Comparison of ENCODE assay signal across 9 mouse cellular contexts in the genomic region with DNA sequence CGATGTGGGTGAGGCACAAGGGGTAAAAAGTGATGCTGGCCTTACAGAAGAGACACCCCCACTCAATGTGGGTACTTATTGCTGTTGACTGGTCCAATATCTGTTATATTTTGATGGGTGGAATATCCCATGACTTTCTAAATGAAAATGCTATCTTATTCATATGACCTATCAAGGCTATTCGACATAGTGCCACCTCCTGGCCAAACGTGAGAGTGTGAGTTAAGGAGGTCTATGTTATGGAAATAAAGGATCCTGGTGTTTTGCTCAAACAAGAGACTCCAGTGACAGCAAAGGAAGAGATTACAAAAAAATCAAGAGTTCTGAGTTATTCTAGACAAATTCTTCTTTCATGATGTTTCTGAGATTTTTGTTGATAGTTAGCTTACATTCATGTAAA.
A peak's percentile ranks its signal among the peaks of the same experiment; 100 is the strongest.
DNase-seq lines count a peak whose midpoint lies in the region; ATAC-seq and TF ChIP-seq lines count a peak whose summit lies in the region.
"Had no signal": no experiment of that assay in that cellular context is flagged by ENCODE, and none has a peak within 500 bp of the region (broad histone marks: within the 10 kb centered on the region; RNA-seq: fewer than 3 reads in every experiment).

No protein-coding gene starts in this region.

- intact Hi-C loops in heart, postnatal 36 days (cut with DNase I): loop anchor here (1.0 to 5.0 kb wide), 2 partner anchors 263 to 771 kb away; no protein-coding TSS in a partner anchor

- no peak for TF ChIP-seq POLR2A in liver, adult 2 months (IDR thresholded peaks at IDR 0.05; ENCODE audit: extremely low read depth, insufficient read depth, low read length)

- no peaks in the 10 kb centered on the region for H3K79me2 ChIP-seq in liver, adult 2 months (ENCODE audit: control insufficient read depth, insufficient read depth, low read length)

- H3K9me3 ChIP-seq in liver, embryonic 11.5 days (ENCODE audit: control insufficient read depth, low read length): no peaks in the 10 kb centered on the region
- no peaks in the 10 kb centered on the region for H3K9me3 ChIP-seq in midbrain, embryonic 16.5 days (replicated peaks; ENCODE audit: control insufficient read depth, low read length, poor library complexity, severe bottlenecking)
- H3K9me3 ChIP-seq: limb, embryonic 15.5 days had no signal

- no peak for ATAC-seq in liver, embryonic 11.5 days (replicated peaks; ENCODE audit: low FRiP score)
- no peak for ATAC-seq in midbrain, embryonic 16.5 days

- 0 out of 2 replicates have a peak, but pooled peaks have one; percentile 3 for TF ChIP-seq CTCF in liver, adult 2 months (IDR thresholded peaks at IDR 0.05; ENCODE audit: low read depth, low read length)

- no peak overlapping the region for H3K9ac ChIP-seq in liver, adult 2 months (ENCODE audit: low read depth, low read length)
- no peak overlapping the region for H3K9ac ChIP-seq in liver, embryonic 11.5 days (ENCODE audit: low read depth, low read length)
- no peak overlapping the region for H3K9ac ChIP-seq in midbrain, embryonic 16.5 days (ENCODE audit: low read depth, low read length)
- H3K9ac ChIP-seq: limb, embryonic 15.5 days had no signal

- no peaks in the 10 kb centered on the region for H3K27me3 ChIP-seq in liver, adult 2 months (ENCODE audit: control insufficient read depth, insufficient read depth, low read length)
- H3K27me3 ChIP-seq in liver, embryonic 11.5 days (replicated peaks; ENCODE audit: control insufficient read depth, insufficient read depth, low read length): no peaks in the 10 kb centered on the region
- H3K27me3 ChIP-seq in midbrain, embryonic 16.5 days (ENCODE audit: control insufficient read depth, insufficient read depth, low read depth, low read length): no peaks in the 10 kb centered on the region
- H3K27me3 ChIP-seq: limb, embryonic 15.5 days had no signal

- H3K4me2 ChIP-seq in liver, embryonic 11.5 days: no peak overlapping the region
- no peak overlapping the region for H3K4me2 ChIP-seq in midbrain, embryonic 16.5 days (ENCODE audit: low read length)
- H3K4me2 ChIP-seq: limb, embryonic 15.5 days had no signal

- no peaks in the 10 kb centered on the region for H3K36me3 ChIP-seq in liver, adult 2 months (ENCODE audit: control insufficient read depth, insufficient read depth, low read length)
- H3K36me3 ChIP-seq in liver, embryonic 11.5 days (ENCODE audit: control insufficient read depth, insufficient read depth, low read length): no peaks in the 10 kb centered on the region
- H3K36me3 ChIP-seq in midbrain, embryonic 16.5 days (ENCODE audit: control insufficient read depth, insufficient read depth, low read length): no peaks in the 10 kb centered on the region
- H3K36me3 ChIP-seq: limb, embryonic 15.5 days had no signal

- no peak overlapping the region for H3K27ac ChIP-seq in liver, adult 2 months (replicated peaks; ENCODE audit: insufficient read depth, low read depth, low read length)
- H3K27ac ChIP-seq in liver, embryonic 11.5 days (ENCODE audit: low read depth, low read length): no peak overlapping the region
- H3K27ac ChIP-seq in midbrain, embryonic 16.5 days (ENCODE audit: low read length): no peak overlapping the region
- H3K27ac ChIP-seq: limb, embryonic 15.5 days had no signal

- no peaks in the 10 kb centered on the region for H3K4me1 ChIP-seq in liver, adult 2 months (ENCODE audit: control insufficient read depth, insufficient read depth, low read length)
- no peaks in the 10 kb centered on the region for H3K4me1 ChIP-seq in liver, embryonic 11.5 days (replicated peaks; ENCODE audit: control insufficient read depth, insufficient read depth, low read length)
- H3K4me1 ChIP-seq in midbrain, embryonic 16.5 days (ENCODE audit: control insufficient read depth, insufficient read depth, low read length): no peaks in the 10 kb centered on the region
- H3K4me1 ChIP-seq: limb, embryonic 15.5 days had no signal

- no peak overlapping the region for H3K4me3 ChIP-seq in liver, adult 2 months (ENCODE audit: insufficient read depth, low read depth, low read length)
- no peak overlapping the region for H3K4me3 ChIP-seq in liver, embryonic 11.5 days (ENCODE audit: low read depth, low read length)
- no peak overlapping the region for H3K4me3 ChIP-seq in midbrain, embryonic 16.5 days (ENCODE audit: low read depth, low read length)
- H3K4me3 ChIP-seq: limb, embryonic 15.5 days had no signal

- WGBS in liver, adult 2 months: 42% methylated on average over 3 of the region's 3 CpGs
- WGBS in liver, embryonic 11.5 days: 41% methylated on average over 3 of the region's 3 CpGs
- 41% methylated on average over 3 of the region's 3 CpGs for WGBS in midbrain, embryonic 16.5 days

- peak; percentile 73 for DNase-seq in embryo, embryonic 10 days (ENCODE audit: low spot score)
- DNase-seq in embryo, embryonic 9.5 days (ENCODE audit: extremely low spot score): no peak
- DNase-seq in liver, adult 2 months (ENCODE audit: extremely low read depth, low read depth, low spot score): peak; percentile 31
- DNase-seq in liver, embryonic 11.5 days (ENCODE audit: low spot score): no peak
- DNase-seq in adrenal gland, postnatal 10 days: peak; percentile 60
- peak; percentile 7 to 34 for DNase-seq in heart, postnatal 36 days
- DNase-seq in lung, postnatal 36 days: peak; percentile 68

Comparison
In these comparisons a context has a peak if more than half of its experiments do, and no peak if none do; other contexts are left out.
1. DNase-seq: peak in embryo, embryonic 10 days (single experiment), liver, adult 2 months (single experiment), adrenal gland, postnatal 10 days (single experiment), heart, postnatal 36 days (2 of 2) and lung, postnatal 36 days (single experiment); none in embryo, embryonic 9.5 days (single experiment) and liver, embryonic 11.5 days (single experiment).